Mouse (Mus musculus): ENCODE measurements at regions not wholly inside any gene's neighbourhood (a gene's known extent, or its start where the extent isn't known, plus 50 kb on each side); places are given as distances from the start of the nearest gene placed in this dataset.

- no peak for TF ChIP-seq GATA1 (IDR thresholded peaks at IDR 0.05; ENCODE audit: low read length)
Observed at GRCm38 (mm10) chr8:126688450-126688849, 94.7 kb upstream of the Irf2bp2 start.

DNA sequence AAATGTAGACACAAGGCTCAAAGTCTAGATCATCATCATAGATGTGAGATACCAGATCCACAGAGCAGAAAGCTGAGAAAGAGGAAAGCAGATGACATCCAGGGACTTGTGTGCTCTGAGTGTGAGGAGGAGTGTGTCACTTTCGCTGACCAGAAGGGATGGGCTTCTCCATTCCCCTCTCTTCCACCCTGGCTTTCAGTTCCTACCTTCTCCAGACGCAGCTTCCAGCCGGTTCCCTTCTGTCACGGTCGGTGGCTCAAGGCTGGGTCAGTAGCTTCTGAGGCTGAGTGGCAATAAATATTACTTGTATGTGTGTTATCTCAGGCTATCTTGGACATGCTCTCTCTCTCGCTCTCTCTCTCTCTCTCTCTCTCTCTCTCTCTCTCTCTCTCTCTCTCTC lies 94.2 kb upstream of the Irf2bp2 start:
- TF ChIP-seq GATA1 (IDR thresholded peaks at IDR 0.05; ENCODE audit: low read length) = no peak

DNA sequence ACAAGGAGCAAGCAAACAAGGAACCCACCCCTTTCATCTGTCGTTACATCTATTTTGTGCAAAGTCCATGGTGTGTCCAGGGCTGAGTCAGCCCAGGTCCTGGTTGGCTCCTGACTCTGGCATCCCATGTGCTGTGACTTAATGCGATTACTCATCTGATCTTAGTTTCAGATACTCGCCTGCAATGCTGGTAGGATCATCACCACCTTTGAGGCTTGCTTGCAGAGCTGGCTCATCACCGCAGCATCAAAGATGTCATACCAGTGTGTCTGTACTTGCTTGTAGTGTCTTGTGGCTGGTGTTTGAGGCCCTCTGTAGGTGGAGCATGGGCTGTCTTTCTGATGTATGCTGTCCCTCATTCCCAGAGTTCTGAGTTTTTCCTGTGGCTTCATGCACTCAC lies 93.0 kb upstream of the Irf2bp2 start:
- TF ChIP-seq GATA1 (IDR thresholded peaks at IDR 0.05; ENCODE audit: low read length) = no peak

GRCm38 (mm10) chr8:126685365-126685764 lies 91.6 kb upstream of the Irf2bp2 start:
- no peak for TF ChIP-seq GATA1 (IDR thresholded peaks at IDR 0.05; ENCODE audit: low read length)

DNA sequence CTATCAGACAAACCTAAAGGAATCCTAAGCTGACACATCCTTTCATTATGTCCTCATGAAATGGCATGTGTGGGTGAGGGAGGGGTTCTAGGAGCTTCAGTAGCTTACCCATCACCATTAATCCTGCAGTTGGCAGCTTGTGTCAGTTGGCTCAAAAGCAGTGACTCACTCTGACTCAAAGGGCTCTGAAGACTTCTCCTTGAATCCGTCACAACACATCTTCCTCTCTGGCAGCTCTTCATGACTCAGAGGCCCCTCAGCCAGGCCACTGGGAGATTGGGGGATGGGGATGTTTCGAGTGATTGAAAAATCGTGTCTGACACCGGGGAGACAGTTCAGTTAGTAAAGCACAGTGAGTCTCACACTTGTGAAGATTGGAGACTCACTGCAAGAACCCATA lies 90.2 kb upstream of the Irf2bp2 start:
- TF ChIP-seq GATA1 (IDR thresholded peaks at IDR 0.05; ENCODE audit: low read length) = no peak

DNA sequence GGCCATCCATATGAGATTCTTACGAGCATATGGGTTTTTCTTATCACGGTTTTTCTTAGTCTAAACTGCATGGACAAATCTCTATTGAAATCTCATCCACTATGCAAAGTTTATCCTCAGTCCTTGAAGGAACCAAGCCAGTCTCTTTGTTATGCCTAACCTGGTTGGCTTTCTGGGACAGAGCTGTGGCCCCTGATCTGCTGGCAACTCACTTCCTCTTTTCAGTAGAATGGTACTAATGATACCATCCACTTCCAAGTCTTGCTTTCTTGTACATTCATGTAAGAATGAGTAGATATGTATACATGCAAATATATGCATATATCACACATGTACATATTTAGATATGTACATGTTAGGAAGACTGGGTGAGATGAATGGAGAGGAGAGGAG lies 89.8 kb upstream of the Irf2bp2 start:
- TF ChIP-seq GATA1 (IDR thresholded peaks at IDR 0.05; ENCODE audit: low read length) = no peak

DNA sequence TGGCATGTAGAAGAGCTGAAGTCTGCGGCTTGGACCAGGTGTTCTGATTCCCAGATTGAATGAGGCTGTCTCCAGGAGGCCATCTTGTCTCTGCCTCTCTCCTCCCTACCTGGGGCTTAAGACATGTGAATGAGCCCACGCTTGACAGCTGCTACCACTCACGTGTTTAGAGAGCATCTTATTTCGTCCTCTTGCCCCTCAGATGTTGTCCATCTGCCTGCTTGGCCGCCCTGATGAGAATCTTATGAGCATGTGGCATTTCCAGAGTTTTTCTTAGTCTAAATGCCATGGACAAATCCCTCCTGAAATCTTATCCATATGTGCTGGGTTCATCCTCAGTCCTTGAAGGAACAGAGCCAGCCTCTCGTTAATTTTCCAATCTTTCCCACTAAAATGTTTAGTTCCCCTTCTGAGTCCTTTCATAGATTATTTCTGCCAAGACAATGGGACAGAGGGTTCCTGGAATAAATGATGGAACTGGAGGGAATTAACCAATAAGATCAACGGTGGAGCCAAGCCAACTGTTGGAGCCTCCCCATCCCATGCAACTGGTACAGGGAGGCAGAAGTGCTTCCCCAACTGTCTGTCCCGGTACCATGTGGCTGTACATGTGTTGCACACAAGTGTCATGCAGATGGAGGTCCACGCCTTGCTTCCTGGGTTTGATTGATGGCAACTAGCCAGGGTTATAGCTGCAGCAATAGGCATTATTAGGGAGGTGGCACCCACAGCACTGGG lies 89.2 kb upstream of the Irf2bp2 start:
- TF ChIP-seq GATA1 (IDR thresholded peaks at IDR 0.05; ENCODE audit: low read length) = no peak

DNA sequence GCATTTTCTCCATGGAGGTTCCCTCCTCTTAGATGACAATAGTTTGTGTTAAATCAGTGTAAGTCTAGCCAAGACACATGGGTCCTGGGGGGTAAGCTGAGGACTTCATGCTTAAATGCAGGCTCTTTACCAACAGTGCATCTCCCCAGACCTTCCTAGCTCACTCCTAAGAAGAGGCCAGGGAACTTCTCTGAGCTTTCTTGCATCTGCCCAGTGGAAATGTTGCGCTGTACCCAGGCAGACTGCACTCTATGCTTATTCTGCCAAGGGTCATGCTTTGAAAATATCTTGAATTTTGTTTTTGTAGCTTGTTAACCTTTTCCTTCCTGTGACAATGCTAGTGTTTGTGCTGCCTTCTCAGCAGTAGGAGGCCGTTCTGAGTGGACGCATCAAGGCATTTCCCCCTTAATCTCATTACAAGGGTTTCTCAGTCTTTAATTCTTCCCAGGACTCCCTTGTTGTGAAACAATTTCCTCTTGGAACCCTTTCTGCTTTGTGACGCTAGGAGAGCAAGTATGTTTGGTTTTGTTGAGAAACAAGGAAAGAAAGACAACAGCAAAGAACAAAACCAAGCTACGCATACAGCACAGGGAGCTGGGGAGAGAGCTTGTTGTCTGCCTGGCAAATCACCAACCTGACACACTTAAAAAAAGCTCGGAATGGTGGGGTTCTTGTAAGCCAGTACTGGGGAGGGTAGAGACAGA lies 88.3 kb upstream of the Irf2bp2 start:
- TF ChIP-seq GATA1 (IDR thresholded peaks at IDR 0.05; ENCODE audit: low read length) = no peak

- no peak for TF ChIP-seq GATA1 (IDR thresholded peaks at IDR 0.05; ENCODE audit: low read length)
Observed at GRCm38 (mm10) chr8:126678004-126678751, 84.4 kb upstream of the Irf2bp2 start.

- no peak for TF ChIP-seq GATA1 (IDR thresholded peaks at IDR 0.05; ENCODE audit: low read length)
Observed at GRCm38 (mm10) chr8:126675153-126675552, 81.4 kb upstream of the Irf2bp2 start.

DNA sequence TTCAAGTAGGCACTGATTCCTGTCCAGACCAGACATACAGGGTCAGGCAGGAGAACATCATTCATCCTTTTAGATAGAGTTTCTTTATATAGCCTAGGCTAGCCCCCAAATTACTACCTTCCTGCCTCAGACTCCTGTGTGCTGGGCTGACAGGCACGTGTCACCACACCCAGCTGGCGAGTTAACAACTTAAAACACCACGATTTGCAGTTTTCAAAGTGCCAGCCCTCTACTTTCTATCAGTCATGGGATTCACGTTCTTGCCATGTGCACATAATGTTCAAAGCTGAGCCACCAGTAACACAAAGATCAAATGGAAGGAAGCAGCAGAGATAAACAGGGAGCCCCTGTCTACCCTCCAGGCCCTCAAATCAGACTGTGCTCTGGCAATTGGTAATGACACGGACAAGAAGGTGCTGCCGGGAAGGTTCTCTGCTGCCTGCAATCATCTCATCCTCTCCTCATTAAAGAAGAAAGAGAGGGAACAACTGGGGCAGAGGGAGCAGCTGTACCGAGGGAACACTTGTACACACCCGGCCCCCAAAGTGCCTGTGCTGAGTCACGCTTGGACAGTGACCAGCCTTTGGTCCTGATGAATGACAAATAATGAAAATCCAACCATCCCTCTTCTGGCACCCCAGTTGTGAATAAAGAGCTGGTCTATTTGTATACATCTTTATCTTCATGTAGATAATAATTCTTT lies 79.4 kb upstream of the Irf2bp2 start:
- no peak for TF ChIP-seq GATA1 (IDR thresholded peaks at IDR 0.05; ENCODE audit: low read length)

DNA sequence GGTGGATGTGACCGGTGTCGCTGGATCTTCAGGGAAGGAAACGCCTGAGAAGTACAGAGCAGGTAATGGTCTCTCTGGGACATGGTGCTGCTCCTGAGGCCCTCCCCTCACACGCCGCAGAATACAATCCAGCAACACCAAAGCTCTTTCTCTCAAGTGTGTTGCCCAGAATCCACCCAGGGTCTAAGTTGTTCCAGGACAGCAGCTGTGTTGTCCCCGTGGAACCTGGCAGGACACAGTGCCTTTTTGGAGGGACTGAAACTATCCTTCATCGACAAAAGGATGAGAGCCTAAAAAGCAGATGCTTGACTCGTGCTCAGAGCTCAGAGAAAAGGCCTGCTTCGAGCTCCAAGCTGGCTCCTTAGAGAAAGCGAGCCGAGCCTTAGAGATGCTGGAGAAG lies 77.8 kb upstream of the Irf2bp2 start:
- no peak for TF ChIP-seq GATA1 (IDR thresholded peaks at IDR 0.05; ENCODE audit: low read length)

GRCm38 (mm10) chr8:126669919-126670318 lies 76.1 kb upstream of the Irf2bp2 start:
- no peak for TF ChIP-seq GATA1 (IDR thresholded peaks at IDR 0.05; ENCODE audit: low read length)

DNA sequence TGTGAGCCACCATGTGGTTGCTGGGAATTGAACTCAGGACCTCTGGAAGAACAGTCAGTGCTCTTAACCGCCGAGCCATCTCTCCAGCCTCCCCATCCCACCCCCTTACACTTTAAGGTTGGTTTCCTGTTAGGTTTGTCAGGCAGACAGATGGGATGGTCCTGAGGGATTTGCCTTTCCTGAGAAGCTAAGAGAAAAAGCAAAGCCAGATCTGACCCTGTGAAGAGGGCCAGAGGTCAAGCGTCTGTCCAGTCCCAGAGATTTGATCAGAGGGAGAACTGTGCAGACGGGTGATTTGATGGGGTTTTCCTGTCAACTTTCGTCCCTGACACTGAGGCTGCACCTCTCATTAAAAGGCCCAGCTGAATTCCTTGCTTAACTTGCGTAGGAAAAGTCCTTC lies 75.4 kb upstream of the Irf2bp2 start:
- TF ChIP-seq GATA1 (IDR thresholded peaks at IDR 0.05; ENCODE audit: low read length) = no peak

DNA sequence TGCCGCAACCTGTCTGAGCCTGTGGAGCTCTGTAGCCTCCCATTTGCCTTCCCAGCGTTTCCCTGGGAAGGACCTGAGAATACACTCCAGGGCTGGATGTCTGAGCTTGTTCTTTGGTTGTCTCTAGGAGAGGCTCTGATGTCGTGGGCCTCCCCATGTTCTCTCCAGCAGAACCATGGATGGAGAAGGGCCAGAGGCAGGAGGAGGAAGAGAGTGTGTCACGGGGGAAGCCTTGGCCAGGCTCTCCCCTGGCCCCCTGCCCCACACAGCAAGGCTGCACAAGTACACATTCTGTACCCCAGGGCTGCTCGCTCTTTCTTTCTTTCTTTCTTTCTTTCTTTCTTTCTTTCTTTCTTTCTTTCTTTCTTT lies 74.9 kb upstream of the Irf2bp2 start:
- TF ChIP-seq GATA1 (IDR thresholded peaks at IDR 0.05; ENCODE audit: low read length) = no peak

Measured in G1E-ER4 (cell line).